Comparison of ENCODE assay signal across 14 mouse cellular contexts in genomic region chr8:112009558-112009957, GRCm38 (mm10). TPM values are rescaled to one million over a fixed set of nuclear protein-coding genes. Genes with fewer than 3 reads are reported as not detected.
A peak's percentile ranks its signal among the peaks of the same experiment; 100 is the strongest.
DNase-seq lines count a peak whose midpoint lies in the region; ATAC-seq and TF ChIP-seq lines count a peak whose summit lies in the region.
"Had no signal": no experiment of that assay in that cellular context is flagged by ENCODE, and none has a peak within 500 bp of the region (broad histone marks: within the 10 kb centered on the region; RNA-seq: fewer than 3 reads in every experiment).

No protein-coding gene starts in this region.

- ATAC-seq in kidney, embryonic 15.5 days (replicated peaks; ENCODE audit: low FRiP score) = no peak
- no peak for ATAC-seq in G1E (ENCODE audit: extremely low read depth, insufficient number of reproducible peaks, low FRiP score, poor library complexity, severe bottlenecking)
- ATAC-seq: hindbrain, embryonic 16.5 days had no signal

- TF ChIP-seq CTCF in E14TG2a.4 (conservative IDR thresholded peaks at IDR 0.05; ENCODE audit: low read length) (no peak), G1E (IDR thresholded peaks at IDR 0.05; ENCODE audit: low read depth, low read length) (no peak)
- no peak for TF ChIP-seq CTCF in thymus, adult 2 months (IDR thresholded peaks at IDR 0.05; ENCODE audit: borderline replicate concordance, control insufficient read depth, extremely low read depth, insufficient read depth, low read length, poor library complexity)

- no peak overlapping the region for H3K27ac ChIP-seq in kidney, embryonic 15.5 days
- no peak overlapping the region for H3K27ac ChIP-seq in thymus, adult 2 months (ENCODE audit: control insufficient read depth, insufficient read depth, low read length)
- H3K27ac ChIP-seq: macrophage had no signal

- 89% methylated on average over 7 of the region's 7 CpGs for WGBS in kidney, embryonic 15.5 days
- WGBS in thymus, adult 2 months = 97% methylated on average over 7 of the region's 7 CpGs

- H3K36me3 ChIP-seq in kidney, embryonic 15.5 days = peaks cover 37% of the 10 kb centered on the region
- H3K36me3 ChIP-seq in E14TG2a.4 (ENCODE audit: insufficient read depth, low read length) (peaks cover 45% of the 10 kb centered on the region), G1E (replicated peaks) (peaks cover 42% of the 10 kb centered on the region)
- peaks cover 5% of the 10 kb centered on the region for H3K36me3 ChIP-seq in thymus, adult 2 months (ENCODE audit: control insufficient read depth, insufficient read depth, low read length)

- H3K4me3 ChIP-seq in kidney, embryonic 15.5 days (replicated peaks) = 0 out of 2 replicates have a peak overlapping the region, but pooled peaks have one; percentile 85
- H3K4me3 ChIP-seq in E14TG2a.4 (replicated peaks; ENCODE audit: low read length) (peak overlapping the region; percentile 98), G1E (ENCODE audit: low read depth, low read length) (peak overlapping the region; percentile 97; the same call in 1 of the 2 replicates)
- no peak overlapping the region for H3K4me3 ChIP-seq in thymus, adult 2 months (ENCODE audit: control insufficient read depth, insufficient read depth, low read length)

- peaks cover 23% of the 10 kb centered on the region for H3K4me1 ChIP-seq in kidney, embryonic 15.5 days
- H3K4me1 ChIP-seq in E14TG2a.4 (replicated peaks; ENCODE audit: low read depth, low read length) (peaks cover 67% of the 10 kb centered on the region), G1E (ENCODE audit: insufficient read depth, low read depth, low read length) (peaks cover 56% of the 10 kb centered on the region)
- H3K4me1 ChIP-seq in thymus, adult 2 months (replicated peaks; ENCODE audit: control insufficient read depth, insufficient read depth, low read length) = peaks cover 2% of the 10 kb centered on the region; the same call in 1 of the 2 replicates

- no peaks in the 10 kb centered on the region for H3K9me3 ChIP-seq in kidney, embryonic 15.5 days (replicated peaks)
- H3K9me3 ChIP-seq in E14TG2a.4 (ENCODE audit: low read length) (no peaks in the 10 kb centered on the region), G1E (replicated peaks) (no peaks in the 10 kb centered on the region)

- no peak for DNase-seq in kidney, postnatal 4 days
- peak; percentile 16 for DNase-seq in G1E (ENCODE audit: low spot score)
- DNase-seq in induced T-regulatory cell, adult 2 months (ENCODE audit: low read depth) = peak; percentile 33
- DNase-seq in testis, postnatal 10 days (ENCODE audit: low spot score) = no peak
- no peak for DNase-seq in layer of hippocampus, postnatal 36 days
- DNase-seq in thymus, adult 2 months = no peak
- DNase-seq: cerebellum, adult 9-10 months; kidney, postnatal 10 days had no signal

- TF ChIP-seq POLR2A in thymus, adult 2 months (IDR thresholded peaks at IDR 0.05; ENCODE audit: control insufficient read depth, extremely low read depth, insufficient read depth, low read length, poor library complexity) = no peak

- no peaks in the 10 kb centered on the region for H3K27me3 ChIP-seq in kidney, embryonic 15.5 days
- H3K27me3 ChIP-seq in E14TG2a.4 (ENCODE audit: insufficient read depth, low read length) (peaks cover 17% of the 10 kb centered on the region), G1E (ENCODE audit: insufficient read depth, low read length) (no peaks in the 10 kb centered on the region)
- no peaks in the 10 kb centered on the region for H3K27me3 ChIP-seq in thymus, adult 2 months (ENCODE audit: control insufficient read depth, insufficient read depth, low read length)

- no peak overlapping the region for H3K9ac ChIP-seq in kidney, embryonic 15.5 days

- peak overlapping the region; percentile 95 for H3K4me2 ChIP-seq in kidney, embryonic 15.5 days

RNA-seq across cellular contexts. Expression of gene Kars, which starts 1.6 kb away (rescaled TPM):
- 209 and 219 TPM in 2 replicates for polyA plus RNA-seq in kidney, embryonic 15.5 days (2015; fragmentation: Nextera tagmentation; extraction: Ambion mirVana)
- total RNA-seq in G1E (2014; fragmentation: Nextera tagmentation) (184 TPM in 2 replicates), G1E (2017) (177 TPM in 2 replicates)
- polyA plus RNA-seq in G1E (2012) = 87.8 and 113 TPM in 2 replicates
- 10 to 100 TPM; 74.8 to 79.1 TPM for total RNA-seq in layer of hippocampus, postnatal 36 days (2021)
- polyA plus RNA-seq in thymus, adult 2 months (2012; rRNA removed) = 54.5 and 63.7 TPM in 2 replicates

RNA-seq across cellular contexts. Expression of gene Terf2ip, which starts 1.6 kb away (rescaled TPM):
- polyA plus RNA-seq in kidney, embryonic 15.5 days (2015; fragmentation: Nextera tagmentation; extraction: Ambion mirVana) = 23.9 and 27.6 TPM in 2 replicates
- total RNA-seq in G1E (2014; fragmentation: Nextera tagmentation) = 18.4 and 26.1 TPM in 2 replicates
- 18.1 and 20.6 TPM in 2 replicates for total RNA-seq in G1E (2017)
- 8.7 and 10.8 TPM in 2 replicates for polyA plus RNA-seq in G1E (2012)
- 10 to 100 TPM; 40.0 to 41.8 TPM for total RNA-seq in layer of hippocampus, postnatal 36 days (2021)
- 13.1 and 15.7 TPM in 2 replicates for polyA plus RNA-seq in thymus, adult 2 months (2012; rRNA removed)

RNA-seq across cellular contexts. Expression of gene Gm6793, which starts 5.3 kb away (rescaled TPM):
- 0.12 and 0.73 TPM in 2 replicates for polyA plus RNA-seq in kidney, embryonic 15.5 days (2015; fragmentation: Nextera tagmentation; extraction: Ambion mirVana)
- total RNA-seq in G1E (2014; fragmentation: Nextera tagmentation) (not detected in 2 replicates), G1E (2017) (0.06 and 0.11 TPM in 2 replicates)
- 0.24 TPM in 1 of 2 replicates, not detected in the other for polyA plus RNA-seq in G1E (2012)
- not detected for total RNA-seq in layer of hippocampus, postnatal 36 days (2021)
- polyA plus RNA-seq in thymus, adult 2 months (2012; rRNA removed) = not detected in 2 replicates
- total RNA-seq: layer of hippocampus, postnatal 10 days; monocyte, adult 5-6 weeks had no signal
- polyA plus RNA-seq: macrophage had no signal

RNA-seq across cellular contexts. Expression of gene Adat1, which starts 17.5 kb away (rescaled TPM):
- polyA plus RNA-seq in kidney, embryonic 15.5 days (2015; fragmentation: Nextera tagmentation; extraction: Ambion mirVana) = 11.2 and 12.1 TPM in 2 replicates
- total RNA-seq in G1E (2014; fragmentation: Nextera tagmentation) (19.2 and 20.1 TPM in 2 replicates), G1E (2017) (7.6 and 8.2 TPM in 2 replicates)
- 1.5 and 3.3 TPM in 2 replicates for polyA plus RNA-seq in G1E (2012)
- 1 to 10 TPM; 6.7 to 7.3 TPM for total RNA-seq in layer of hippocampus, postnatal 36 days (2021)
- polyA plus RNA-seq in thymus, adult 2 months (2012; rRNA removed) = 4.0 and 4.5 TPM in 2 replicates

Comparison
In these comparisons a context has a peak if more than half of its experiments do, and no peak if none do; other contexts are left out.
1. DNase-seq: peak in G1E (single experiment) and induced T-regulatory cell, adult 2 months (single experiment); none in kidney, postnatal 4 days (0 of 2), testis, postnatal 10 days (single experiment), layer of hippocampus, postnatal 36 days (0 of 2) and thymus, adult 2 months (single experiment).